Mouse (Mus musculus) cerebellum, adult 9-11 months (tissue): Measurements from ENCODE around the gene Syde2.

Source experiments
- DNase-seq: peaks from one replicate; pipeline ENCODE4 v3.0.0; 2022

Gene Syde2

GRCm38 (mm10) chr3:146058263-146058662 is 70.6 kb downstream of the Syde2 start:
- DNase-seq = no peak

DNA sequence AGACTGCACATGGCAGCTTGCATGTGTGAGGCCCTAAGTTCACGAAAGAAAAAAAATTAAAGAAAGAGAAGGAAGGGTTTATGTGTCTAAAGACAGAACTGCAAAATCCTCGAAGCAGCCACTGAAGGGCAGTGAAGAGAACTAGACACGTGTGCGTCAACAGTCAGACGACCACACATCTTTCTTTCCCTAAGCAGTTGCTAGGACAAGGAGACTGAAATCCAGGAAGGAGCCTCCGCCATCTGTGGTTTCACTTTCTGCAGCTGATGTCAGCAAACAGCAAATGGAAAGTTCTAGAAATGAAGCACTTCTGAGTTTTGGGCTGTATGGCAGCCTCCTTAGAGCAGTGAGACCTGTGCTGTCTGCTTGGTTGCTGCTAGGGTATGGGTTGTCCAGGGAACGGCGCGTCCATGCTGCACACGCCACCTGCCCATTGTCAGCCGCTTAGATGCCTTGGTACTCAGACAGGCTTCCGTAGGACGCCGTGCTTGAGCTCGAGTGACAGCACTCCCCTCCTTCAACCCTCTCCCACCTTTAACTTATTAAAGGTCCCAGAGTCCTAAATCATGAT is 71.8 kb downstream of the Syde2 start:
- no peak for DNase-seq

- DNase-seq = no peak
These were observed 75.5 kb downstream of the Syde2 start for GRCm38 (mm10) chr3:146063146-146063545.

DNA sequence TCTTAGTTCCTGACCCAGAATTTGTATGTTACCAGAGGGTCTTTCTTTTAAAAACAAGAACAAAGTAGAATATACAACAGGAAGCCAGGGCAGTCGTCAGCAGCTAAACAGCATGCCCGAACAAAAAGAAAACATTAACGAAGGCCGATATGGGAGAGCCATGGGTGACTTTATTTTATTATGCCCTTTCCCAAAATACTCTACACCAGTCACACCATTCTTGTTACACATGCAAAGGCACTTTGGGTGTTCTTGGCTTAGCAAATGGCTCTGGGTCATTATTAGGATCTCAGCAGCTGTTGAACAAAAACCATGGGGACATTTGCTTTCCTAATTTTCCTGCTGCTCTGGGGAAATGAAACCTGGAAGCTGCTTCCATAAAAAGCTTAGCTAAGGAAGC is 81.6 kb downstream of the Syde2 start:
- DNase-seq = no peak
